Mouse (Mus musculus) thymus, adult 2 months (tissue): ENCODE data around the gene Tuba8.

Experiments
- CTCF ChIP-seq: fragments of 200-500 bp; IDR thresholded peaks from 2 replicates; pipeline ENCODE4 v1.5.1; 2012; ENCODE audit warnings: mild to moderate bottlenecking, control low read depth, low read length, moderate library complexity, borderline replicate concordance; ENCODE audit not compliant: control insufficient read depth, poor library complexity, insufficient read depth; ENCODE audit errors: extremely low read depth
- POLR2A ChIP-seq: fragments of 200-500 bp; IDR thresholded peaks from 2 replicates; pipeline ENCODE4 v1.6.1; 2012; ENCODE audit warnings: mild to moderate bottlenecking, low read length, control low read depth, moderate library complexity; ENCODE audit not compliant: control insufficient read depth, poor library complexity, insufficient read depth; ENCODE audit errors: extremely low read depth

- no peak for TF ChIP-seq CTCF
- TF ChIP-seq POLR2A: no peak
These were observed 9.7 kb downstream of the Tuba8 start for GRCm38 (mm10) chr6:121220181-121220580.
